Mouse (Mus musculus) heart, postnatal 25 days (tissue): ENCODE results near the gene Defb13. TPM values are rescaled to one million over a fixed set of nuclear protein-coding genes. Genes with fewer than 3 reads are reported as not detected.

Experiments
- total RNA-seq, 2 experiments: library from RNA; stranded (reverse); gene quantifications; 2 replicates each; pipeline ENCODE4 v1.2.3; 2021

The Defb13 gene
- total RNA-seq, 2 experiments from 2014 or later, result not detected

Other genes with a start within 250 kb of the Defb13 start
- not detected for gene AY761184, start 243.1 kb upstream of the Defb13 start, total RNA-seq
- not detected for gene Defa24, start 212.3 kb upstream of the Defb13 start, total RNA-seq
- not detected for gene Defb50, start 123.2 kb upstream of the Defb13 start, total RNA-seq
- not detected for gene Defb2, start 106.8 kb upstream of the Defb13 start, total RNA-seq
- gene Defb10, start 87.9 kb upstream of the Defb13 start, total RNA-seq, result not detected
- gene Defb9, start 61.3 kb upstream of the Defb13 start, total RNA-seq, result not detected
- not detected for gene Defb11, start 40.4 kb upstream of the Defb13 start, total RNA-seq
- not detected for gene Defb15, start 14.1 kb upstream of the Defb13 start, total RNA-seq
- gene Defb35, start 8.4 kb upstream of the Defb13 start, total RNA-seq, result not detected
- gene Fam90a1a, start 12.0 kb downstream of the Defb13 start, total RNA-seq, result not detected
- gene Ccdc70, start 23.0 kb downstream of the Defb13 start, total RNA-seq, result not detected
- under 1 TPM; 0.08 to 0.11 TPM for gene Atp7b, start 113.5 kb downstream of the Defb13 start, total RNA-seq
- 1 to 10 TPM; 7.6 to 8.3 TPM for gene Alg11, start 114.0 kb downstream of the Defb13 start, total RNA-seq
- gene Nek5, start 178.3 kb downstream of the Defb13 start, total RNA-seq, result not detected
- 1 to 10 TPM; 1.7 to 2.3 TPM for gene Nek3, start 219.7 kb downstream of the Defb13 start, total RNA-seq
- gene Ckap2, start 239.1 kb downstream of the Defb13 start, total RNA-seq, result under 1 TPM; 0.65 to 0.67 TPM
- gene Vps36, start 246.0 kb downstream of the Defb13 start, total RNA-seq, result 10 to 100 TPM; 27.4 to 27.7 TPM